Mouse (Mus musculus) liver, embryonic 14.5 days (tissue): ENCODE measurements at regions not wholly inside any gene's neighbourhood (a gene's known extent, or its start where the extent isn't known, plus 50 kb on each side); places are given as distances from the start of the nearest gene placed in this dataset.

ENCODE experiments used
- ATAC-seq: fragments of 200-750 bp; cut with Nextera tagmentation; 2 replicates; pipeline ENCODE4 v1.8.0; 2017; ENCODE audit warnings: moderate number of reproducible peaks, mild to moderate bottlenecking, moderate library complexity; ENCODE audit not compliant: insufficient read depth
- DNase-seq, 3 experiments: peaks; one replicate each; pipeline ENCODE4 v3.0.0-alpha.2; 2012 to 2013; ENCODE audit warnings: low read depth in 3 of 3, low spot score in 3 of 3
- H3K27ac ChIP-seq: fragments of 300-500 bp; sonication (generic); 2 replicates; pipeline ENCODE4 v1.5.1; 2014; ENCODE audit warnings: moderate library complexity, mild to moderate bottlenecking, control low read depth, inconsistent platforms
- H3K27me3 ChIP-seq: fragments of 300-500 bp; sonication (generic); 2 replicates; pipeline ENCODE4 v1.6.1; 2014; ENCODE audit warnings: mild to moderate bottlenecking, low read length, moderate library complexity; ENCODE audit not compliant: control insufficient read depth, insufficient read depth
- H3K36me3 ChIP-seq: fragments of 300-500 bp; sonication (generic); replicated peaks from 2 replicates; pipeline ENCODE4 v1.6.1; 2014; ENCODE audit warnings: low read depth; ENCODE audit not compliant: control insufficient read depth, insufficient read depth
- H3K4me1 ChIP-seq, 2 experiments: fragments of 200-500 bp in 1 of 2; fragments of 300-500 bp in 1 of 2; sonication (generic) in 1 of 2; replicated peaks; 2 replicates each; pipeline ENCODE4 v1.6.1; 2012 to 2014; ENCODE audit warnings: antibody characterized with exemption in 1 of 2, inconsistent platforms in 1 of 2, low read length in 1 of 2; ENCODE audit not compliant: control insufficient read depth in 2 of 2, insufficient read depth in 2 of 2
- H3K4me2 ChIP-seq: fragments of 300-500 bp; sonication (generic); 2 replicates; pipeline ENCODE4 v1.6.1; 2014; ENCODE audit warnings: low read depth, mild to moderate bottlenecking, control low read depth, moderate library complexity
- H3K4me3 ChIP-seq, 2 experiments: fragments of 200-500 bp in 1 of 2; fragments of 300-500 bp in 1 of 2; sonication (generic) in 1 of 2; 2 replicates each; pipeline ENCODE4 v1.5.1; 2012 to 2014; ENCODE audit warnings: low read depth in 2 of 2, low read length in 2 of 2, mild to moderate bottlenecking in 2 of 2, control low read depth in 1 of 2, inconsistent platforms in 1 of 2, moderate library complexity in 1 of 2; ENCODE audit not compliant: insufficient read depth in 1 of 2
- H3K9ac ChIP-seq: fragments of 300-500 bp; sonication (generic); replicated peaks from 2 replicates; pipeline ENCODE4 v1.6.1; 2014; ENCODE audit warnings: mild to moderate bottlenecking, control low read depth, moderate library complexity
- H3K9me3 ChIP-seq: fragments of 300-500 bp; sonication (generic); 2 replicates; pipeline ENCODE4 v1.6.1; 2016; ENCODE audit warnings: low read length, mixed read lengths; ENCODE audit not compliant: control insufficient read depth
- CTCF ChIP-seq: IDR thresholded peaks from 2 replicates; pipeline ENCODE4 v1.5.1; 2016; ENCODE audit warnings: antibody characterized with exemption, low read depth, control low read depth
- EP300 ChIP-seq: IDR thresholded peaks from 2 replicates; pipeline ENCODE4 v1.6.1; 2016; ENCODE audit warnings: antibody characterized with exemption, low read depth
- WGBS: fragments of 180-500 bp; shearing (Covaris S2); extraction: QIAGEN DNeasy Blood & Tissue Kit; methylation state at CpG from one replicate; pipeline ENCODE4 v1.1.7; 2014; ENCODE audit not compliant: insufficient replicate concordance; 5-methylcytosine and 5-hydroxymethylcytosine counted together

DNA sequence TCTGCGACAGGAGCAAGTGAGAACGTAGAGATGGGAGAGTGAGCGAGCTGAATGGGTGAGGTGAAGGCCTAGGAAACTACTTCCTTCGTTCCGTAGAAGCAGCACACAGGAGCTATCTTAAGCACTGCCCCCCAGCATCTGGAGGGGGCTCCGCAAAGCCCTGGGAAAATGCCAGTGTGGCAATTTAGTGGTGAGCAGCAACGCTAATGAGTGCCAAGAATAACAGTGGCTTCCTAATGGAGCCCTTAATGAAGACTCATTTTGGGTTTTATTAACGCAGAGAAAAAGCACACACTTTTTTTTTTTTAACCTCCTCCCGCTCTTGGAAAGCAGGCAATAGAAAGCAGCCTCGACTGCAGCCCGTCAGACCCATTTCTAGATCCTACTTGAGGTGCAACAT lies 103.8 kb upstream of the Thy1 start:
- H3K9ac ChIP-seq: no peak overlapping the region
- H3K9me3 ChIP-seq: no peaks in the 10 kb centered on the region
- peaks cover 0 to 5% of the 10 kb centered on the region in 2 experiments; a peak in 2 of 4 replicates for H3K4me1 ChIP-seq
- ATAC-seq (no peak), DNase-seq (no peak)
- H3K36me3 ChIP-seq: no peaks in the 10 kb centered on the region
- WGBS: 54% methylated on average over 11 of the region's 11 CpGs
- no peak for TF ChIP-seq EP300
- TF ChIP-seq CTCF: no peak
- H3K4me2 ChIP-seq: no peak overlapping the region
- no peak overlapping the region for H3K4me3 ChIP-seq
- no peaks in the 10 kb centered on the region for H3K27me3 ChIP-seq
- no peak overlapping the region for H3K27ac ChIP-seq

DNA sequence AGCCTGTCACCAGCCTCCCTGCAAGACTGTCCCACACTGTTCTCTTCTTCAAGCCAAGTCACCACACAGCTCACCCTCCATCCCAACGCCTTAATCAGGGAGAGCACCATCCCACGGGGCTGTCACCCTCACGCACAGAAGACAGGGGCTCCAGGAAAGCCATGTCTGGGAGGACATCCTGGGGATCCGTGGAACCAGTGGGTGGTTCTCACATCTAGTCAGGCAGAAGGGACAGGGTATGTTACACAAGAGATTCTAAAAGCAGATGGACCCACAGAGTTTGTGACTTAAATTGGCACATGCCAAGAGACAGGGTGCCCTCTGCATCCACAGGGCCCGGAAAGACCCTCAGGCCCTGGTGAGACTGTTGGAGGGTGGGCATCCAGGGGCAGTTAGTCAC lies 101.0 kb upstream of the Thy1 start:
- 41% methylated on average over 5 of the region's 5 CpGs for WGBS

DNA sequence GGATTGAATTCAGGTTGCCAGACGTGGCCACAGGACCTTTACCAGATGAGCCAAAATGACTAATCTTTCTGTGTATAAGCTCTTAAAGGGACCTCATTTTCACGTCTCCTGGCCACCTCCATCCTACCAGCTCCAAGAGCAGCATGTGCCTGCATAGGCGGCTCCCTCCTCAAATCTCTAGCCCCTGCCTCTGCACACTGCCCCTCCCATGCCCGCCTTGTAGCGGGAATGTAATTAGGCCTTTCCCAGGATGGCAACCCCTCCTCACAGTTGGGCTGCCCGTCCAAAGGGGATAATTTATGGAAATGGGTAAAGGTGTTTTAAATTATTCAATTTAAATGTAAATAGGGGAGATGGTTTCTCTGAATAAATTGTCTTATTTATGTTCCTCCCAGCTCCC lies 99.7 kb upstream of the Thy1 start:
- 38% methylated on average over 6 of the region's 6 CpGs for WGBS
- no peak for DNase-seq
- Histone ChIP-seq H3K4me1 (peaks cover 0 to 2% of the 10 kb centered on the region in 2 experiments; a peak in 1 of 4 replicates), H3K4me3 (no peak overlapping the region), H3K27me3 (no peaks in the 10 kb centered on the region), H3K9ac (no peak overlapping the region), H3K36me3 (no peaks in the 10 kb centered on the region), H3K27ac (no peak overlapping the region), H3K4me2 (no peak overlapping the region), H3K9me3 (no peaks in the 10 kb centered on the region)
- TF ChIP-seq EP300: no peak
- TF ChIP-seq CTCF: no peak
- ATAC-seq: no peak

More for the DNA sequence above, 101.0 kb upstream of the Thy1 start:
- no peak overlapping the region for H3K4me3 ChIP-seq
- peaks cover 0 to 2% of the 10 kb centered on the region in 2 experiments; a peak in 1 of 4 replicates for H3K4me1 ChIP-seq
- no peak overlapping the region for H3K27ac ChIP-seq
- DNase-seq (no peak), ATAC-seq (no peak)
- H3K9me3 ChIP-seq: no peaks in the 10 kb centered on the region
- H3K9ac ChIP-seq: no peak overlapping the region
- no peaks in the 10 kb centered on the region for H3K36me3 ChIP-seq
- H3K4me2 ChIP-seq: no peak overlapping the region
- TF ChIP-seq CTCF (no peak), EP300 (no peak)
- no peaks in the 10 kb centered on the region for H3K27me3 ChIP-seq

DNA sequence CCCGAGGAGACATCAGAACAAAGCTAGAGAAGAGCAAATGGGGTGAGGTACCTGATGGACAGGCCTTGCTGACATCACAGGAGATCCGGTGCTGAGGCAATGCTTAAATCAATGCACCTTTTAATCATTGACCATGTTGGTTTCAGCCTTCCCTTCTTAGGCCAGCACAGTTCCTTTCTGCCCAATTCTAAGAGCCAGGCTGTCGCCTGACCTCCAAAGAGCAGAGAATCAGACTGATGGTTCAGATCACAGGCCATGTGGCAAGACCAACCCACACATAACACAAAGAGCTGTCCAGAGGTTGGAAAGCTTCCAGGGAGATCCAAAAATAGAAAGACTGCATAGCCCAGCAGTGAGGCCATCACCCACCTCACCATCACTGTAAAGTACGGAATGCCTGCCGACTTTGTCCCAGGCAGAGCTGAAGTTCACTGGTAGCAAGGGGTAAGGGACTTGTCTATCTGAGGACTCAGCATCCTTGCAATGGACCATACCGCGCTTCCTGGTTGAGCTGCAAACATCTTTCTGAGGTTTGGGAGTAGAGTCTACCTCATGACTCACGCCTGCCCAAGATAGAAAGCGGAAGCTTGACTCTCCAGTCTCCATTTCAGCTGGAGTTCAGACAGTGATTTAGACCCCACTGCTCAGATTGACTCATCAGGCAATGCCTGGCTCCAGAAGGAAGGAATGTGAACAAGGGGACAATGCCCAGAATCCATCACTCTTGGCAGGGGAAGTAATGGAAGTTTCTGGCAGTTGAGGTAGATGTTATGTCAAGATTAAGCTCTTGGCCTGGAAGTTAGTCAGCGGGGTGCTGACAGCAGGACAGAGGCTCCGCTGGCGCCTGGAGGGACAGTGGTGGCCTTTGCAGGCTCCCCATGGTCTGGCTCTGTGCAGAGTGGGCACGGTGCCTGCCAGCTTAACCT lies 98.1 kb upstream of the Thy1 start:
- H3K36me3 ChIP-seq: no peaks in the 10 kb centered on the region
- H3K4me3 ChIP-seq: no peak overlapping the region
- no peak overlapping the region for H3K27ac ChIP-seq
- TF ChIP-seq CTCF (no peak), EP300 (no peak)
- H3K9me3 ChIP-seq: no peaks in the 10 kb centered on the region
- no peak overlapping the region for H3K4me2 ChIP-seq
- H3K4me1 ChIP-seq: peaks cover 0 to 2% of the 10 kb centered on the region in 2 experiments; a peak in 1 of 4 replicates
- DNase-seq: peak in 1 of 3 experiments; percentile 6
- peak; percentile 41 for ATAC-seq
- no peak overlapping the region for H3K9ac ChIP-seq
- 41% methylated on average over 13 of the region's 13 CpGs for WGBS
- no peaks in the 10 kb centered on the region for H3K27me3 ChIP-seq

DNA sequence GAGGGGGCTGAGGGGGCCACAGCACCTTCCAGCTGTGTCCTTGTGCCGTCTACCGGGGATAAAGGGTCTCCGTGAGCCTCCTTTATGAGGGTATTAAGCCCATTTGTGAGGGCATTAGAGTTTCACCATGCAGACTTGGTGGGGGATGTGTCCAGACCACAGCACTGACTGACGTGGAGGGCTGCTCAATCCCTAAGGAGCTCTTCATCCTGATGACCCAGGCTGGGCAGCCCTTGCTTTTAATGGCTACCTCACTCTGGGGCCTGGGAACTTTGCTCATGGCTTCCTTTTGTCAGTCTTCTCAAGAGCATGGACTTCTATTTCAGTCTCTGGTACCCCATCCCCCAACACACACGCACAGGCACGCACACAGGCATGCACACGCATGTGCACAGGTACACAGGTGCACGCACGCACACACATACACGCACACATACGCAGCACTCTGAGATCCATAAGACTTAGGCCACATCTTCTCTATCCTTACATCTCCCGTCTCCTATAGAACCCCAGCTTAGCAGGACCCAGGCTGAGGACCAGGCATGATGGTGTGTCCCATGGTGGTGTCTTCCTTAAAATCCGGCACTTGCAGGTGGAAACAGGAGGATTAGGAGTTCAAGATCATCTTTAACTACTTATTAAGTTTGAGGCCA lies 97.1 kb upstream of the Thy1 start:
- Histone ChIP-seq H3K9ac (no peak overlapping the region), H3K4me3 (no peak overlapping the region), H3K27me3 (no peaks in the 10 kb centered on the region), H3K27ac (no peak overlapping the region), H3K4me1 (peaks cover 0 to 2% of the 10 kb centered on the region in 2 experiments; a peak in 1 of 4 replicates), H3K4me2 (no peak overlapping the region), H3K9me3 (no peaks in the 10 kb centered on the region), H3K36me3 (no peaks in the 10 kb centered on the region)
- TF ChIP-seq EP300: no peak
- no peak for TF ChIP-seq CTCF
- DNase-seq (no peak), ATAC-seq (no peak)
- 67% methylated on average over 13 of the region's 13 CpGs for whole genome bisulfite sequencing
